Mouse (Mus musculus) telencephalon, adult 2 months (tissue): ENCODE results near the gene Mrpl40.

Experiments
- DNase-seq: peaks from one replicate; pipeline ENCODE4 v3.0.0-alpha.2; 2011; ENCODE audit warnings: low read depth, low spot score

Gene Mrpl40

DNA sequence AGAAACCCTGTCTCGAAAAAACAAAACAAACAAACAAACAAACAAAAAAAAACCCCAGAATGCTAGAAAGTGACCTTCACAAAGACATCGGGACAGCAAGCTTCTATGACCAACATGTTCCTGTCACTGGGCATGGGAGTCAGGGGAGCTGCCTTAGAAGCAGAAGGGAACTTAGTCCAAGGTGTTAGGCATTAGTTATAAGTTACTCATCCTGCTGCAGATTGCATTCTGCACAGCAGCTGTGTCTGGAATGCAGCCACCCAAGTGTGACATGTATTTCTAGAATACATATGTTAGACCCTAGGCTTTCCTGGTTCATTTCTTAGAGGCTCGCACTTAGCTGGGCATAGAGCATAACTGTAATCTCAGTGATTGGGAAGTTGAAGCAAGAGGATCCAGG lies 48.0 kb downstream of the Mrpl40 start:
- no peak for DNase-seq

DNA sequence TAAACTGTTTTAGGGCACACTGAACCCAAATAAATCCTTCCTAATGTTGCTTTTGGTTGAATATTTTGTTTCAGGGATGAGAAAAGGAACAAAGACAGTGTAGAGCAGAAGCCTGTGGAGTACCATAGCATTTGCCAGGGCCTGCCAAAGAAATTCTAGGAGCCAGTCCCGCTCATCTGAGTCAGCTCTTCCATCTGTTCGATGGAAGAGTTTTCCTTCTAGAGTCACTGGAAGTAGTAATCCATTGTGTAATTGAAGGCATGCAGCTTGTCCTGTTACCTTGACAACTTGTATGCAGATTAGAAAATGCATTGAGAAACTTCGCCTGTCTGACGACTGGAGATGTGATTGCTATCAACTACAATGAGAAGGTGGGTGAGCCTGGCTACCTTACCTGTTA lies 53.7 kb downstream of the Mrpl40 start:
- DNase-seq: peak; percentile 62

DNA sequence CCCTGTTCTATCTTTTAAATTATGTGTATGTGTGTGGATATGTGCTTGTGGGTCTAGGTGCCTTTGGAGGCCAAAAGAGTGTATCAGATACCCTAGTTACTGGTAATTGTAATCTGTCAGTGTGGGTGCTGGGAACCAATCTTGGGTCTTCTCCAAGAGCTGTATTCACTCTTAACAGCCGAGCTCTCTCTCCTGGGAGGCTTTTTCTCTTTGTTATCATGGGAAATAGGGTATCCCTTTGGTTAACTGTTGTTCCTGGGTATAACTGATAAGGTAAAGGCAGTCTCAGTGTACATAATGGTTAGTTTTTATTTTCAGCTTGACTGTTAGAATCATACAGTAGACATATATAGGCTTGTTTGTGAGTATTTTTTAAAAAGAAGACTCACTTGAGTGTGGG lies 54.3 kb downstream of the Mrpl40 start:
- DNase-seq: no peak
